Mouse (Mus musculus): ENCODE data around the gene Ak9.

Gene Ak9

GRCm38 (mm10) chr10:41303639-41304444, at the start of gene Ak9:
TSS of gene Ak9 (plus strand) at chr10:41303980.
- peak; percentile 80 for DNase-seq

- DNase-seq = no peak
These were observed 43.4 kb upstream of the Ak9 start for GRCm38 (mm10) chr10:41260243-41261006.

- DNase-seq = no peak
These were observed 42.6 kb upstream of the Ak9 start for GRCm38 (mm10) chr10:41261218-41261617.

GRCm38 (mm10) chr10:41261889-41262288, 41.9 kb upstream of the Ak9 start:
- no peak for DNase-seq

GRCm38 (mm10) chr10:41271860-41272259, 31.9 kb upstream of the Ak9 start:
- no peak for DNase-seq

GRCm38 (mm10) chr10:41274871-41275270, 28.9 kb upstream of the Ak9 start:
- DNase-seq = no peak

- no peak for DNase-seq
These were observed 25.0 kb upstream of the Ak9 start for GRCm38 (mm10) chr10:41278808-41279207.

GRCm38 (mm10) chr10:41280177-41280576, 23.6 kb upstream of the Ak9 start:
- no peak for DNase-seq

GRCm38 (mm10) chr10:41280796-41281195, 23.0 kb upstream of the Ak9 start:
- no peak for DNase-seq

- DNase-seq = no peak
These were observed 21.7 kb upstream of the Ak9 start for GRCm38 (mm10) chr10:41282086-41282485.

- no peak for DNase-seq
These were observed 16.2 kb upstream of the Ak9 start for GRCm38 (mm10) chr10:41287618-41288017.

- DNase-seq = no peak
These were observed 15.7 kb upstream of the Ak9 start for GRCm38 (mm10) chr10:41288074-41288473.

GRCm38 (mm10) chr10:41288771-41289415, 14.9 kb upstream of the Ak9 start:
- DNase-seq = peak; percentile 78

- DNase-seq = no peak
These were observed 12.8 kb upstream of the Ak9 start for GRCm38 (mm10) chr10:41291021-41291420.

GRCm38 (mm10) chr10:41293019-41293418, 10.8 kb upstream of the Ak9 start:
- DNase-seq = no peak

- no peak for DNase-seq
These were observed 9.0 kb upstream of the Ak9 start for GRCm38 (mm10) chr10:41294734-41295133.

- peak; percentile 72 for DNase-seq
These were observed 8.6 kb upstream of the Ak9 start for GRCm38 (mm10) chr10:41295145-41295544.

GRCm38 (mm10) chr10:41300161-41300560, 3.6 kb upstream of the Ak9 start:
- no peak for DNase-seq

- DNase-seq = peak; percentile 87
These were observed 920 bp upstream of the Ak9 start, which contains the start of gene Fig4 for GRCm38 (mm10) chr10:41302689-41303431. TSS of gene Fig4 (minus strand) at chr10:41303260.

GRCm38 (mm10) chr10:41304961-41305455, 1.2 kb downstream of the Ak9 start:
- no peak for DNase-seq

GRCm38 (mm10) chr10:41308205-41308604, 4.4 kb downstream of the Ak9 start:
- DNase-seq = no peak

- DNase-seq = no peak
These were observed 12.1 kb downstream of the Ak9 start for GRCm38 (mm10) chr10:41315866-41316265.
